Mouse (Mus musculus): ENCODE results near the gene Shld2. TPM values are rescaled to one million over a fixed set of nuclear protein-coding genes. Genes with fewer than 3 reads are reported as not detected.
A peak's percentile ranks its signal among the peaks of the same experiment; 100 is the strongest.

Shld2 gene
- polyA plus RNA-seq (2015; fragmentation: Nextera tagmentation; extraction: Ambion mirVana): 6.4 and 7.2 TPM in 2 replicates

DNA sequence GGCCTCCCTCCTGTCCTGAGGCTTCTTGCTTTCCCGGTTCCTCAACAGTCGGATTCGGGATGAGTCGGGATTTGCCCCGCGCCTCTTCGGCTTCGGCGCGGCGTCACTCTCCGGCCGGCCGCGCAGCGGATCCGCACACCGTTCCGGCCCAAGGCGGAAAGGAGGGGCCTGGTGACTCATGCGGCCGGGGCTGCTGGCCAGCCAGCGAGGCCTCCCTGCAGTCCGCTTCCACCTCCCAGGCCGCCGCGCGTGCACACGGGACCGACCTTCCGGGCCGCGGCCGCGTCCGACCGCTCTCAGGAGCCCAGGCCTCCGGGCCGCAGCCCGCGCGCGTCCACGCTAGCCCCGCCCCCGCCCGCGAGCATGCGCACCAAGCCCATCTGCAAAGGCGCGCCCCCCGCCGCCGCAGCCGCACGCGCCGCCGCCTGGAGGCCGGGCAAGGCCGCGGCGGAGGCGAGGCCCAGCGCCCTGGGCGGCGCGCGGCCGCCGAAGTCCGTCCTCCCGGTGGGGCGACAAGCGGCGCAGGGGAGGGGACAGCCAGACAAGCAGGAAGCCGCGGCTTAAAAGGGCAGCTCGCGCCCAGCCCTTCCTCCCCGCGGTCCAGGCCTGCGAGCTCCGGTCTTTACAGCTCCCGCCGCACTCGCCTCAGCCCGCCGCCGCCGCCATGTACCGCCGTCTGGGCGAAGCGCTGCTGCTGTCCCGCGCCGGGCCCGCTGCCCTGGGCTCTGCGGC, at the start of gene Shld2, which contains the start of gene Glud1:
Gene Shld2 (minus strand): TSS at position 260 of the 732 bp plus-strand sequence.
Gene Glud1 (plus strand): TSS at position 494 of the 732 bp plus-strand sequence.
- H3K9ac ChIP-seq (replicated peaks): peak within 1 kb of the TSS; percentile 96
- under 1% methylated on average over 46 of the region's 100 CpGs for WGBS
- H3K4me2 ChIP-seq (replicated peaks): peak within 1 kb of the TSS; percentile 82
- peak within 1 kb of the TSS; percentile 97 for H3K4me3 ChIP-seq (replicated peaks)
- no peaks in the 10 kb centered on the region for H3K9me3 ChIP-seq
- no peaks in the 10 kb centered on the region for H3K36me3 ChIP-seq
- peaks cover 32% of the 10 kb centered on the region for H3K4me1 ChIP-seq (replicated peaks)
- H3K27me3 ChIP-seq: no peaks in the 10 kb centered on the region
- H3K27ac ChIP-seq: peak within 1 kb of the TSS; percentile 97
- peak; percentile 97 for ATAC-seq

DNA sequence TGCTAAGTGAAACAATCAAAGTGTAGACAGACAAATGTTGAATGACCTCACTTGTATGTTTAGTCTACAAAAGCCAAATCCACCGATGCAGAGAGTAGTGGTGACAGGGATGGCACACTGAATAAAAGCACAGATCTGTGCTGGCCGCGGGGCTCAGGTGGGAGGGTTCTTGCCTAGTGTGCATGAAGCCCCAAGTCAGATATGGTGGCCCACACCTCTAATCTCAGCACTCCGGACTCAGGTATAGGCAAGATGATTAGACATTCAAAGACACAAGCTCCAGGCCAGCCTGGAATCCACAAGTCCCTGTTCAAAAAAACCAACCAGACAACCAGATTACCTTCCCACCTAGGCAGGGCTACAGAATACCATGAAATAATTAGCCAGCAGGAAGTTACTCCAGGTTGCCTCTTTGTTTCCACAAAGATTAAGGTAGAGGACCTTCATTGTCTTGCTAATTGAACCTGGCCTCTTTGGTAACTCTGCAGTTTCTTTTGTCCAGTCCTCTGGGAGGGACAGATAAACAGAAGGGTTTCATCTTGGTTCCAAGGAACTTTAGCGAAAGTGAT, 49.5 kb upstream of the Shld2 start:
- peaks cover 12% of the 10 kb centered on the region for H3K4me1 ChIP-seq (replicated peaks)
- no peak overlapping the region for H3K4me3 ChIP-seq (replicated peaks)
- H3K4me2 ChIP-seq (replicated peaks): no peak overlapping the region
- H3K27ac ChIP-seq: no peak overlapping the region
- ATAC-seq: no peak
- no peaks in the 10 kb centered on the region for H3K9me3 ChIP-seq
- H3K9ac ChIP-seq (replicated peaks): no peak overlapping the region
- no peaks in the 10 kb centered on the region for H3K27me3 ChIP-seq
- WGBS: 39% methylated on average over 5 of the region's 5 CpGs
- no peaks in the 10 kb centered on the region for H3K36me3 ChIP-seq

DNA sequence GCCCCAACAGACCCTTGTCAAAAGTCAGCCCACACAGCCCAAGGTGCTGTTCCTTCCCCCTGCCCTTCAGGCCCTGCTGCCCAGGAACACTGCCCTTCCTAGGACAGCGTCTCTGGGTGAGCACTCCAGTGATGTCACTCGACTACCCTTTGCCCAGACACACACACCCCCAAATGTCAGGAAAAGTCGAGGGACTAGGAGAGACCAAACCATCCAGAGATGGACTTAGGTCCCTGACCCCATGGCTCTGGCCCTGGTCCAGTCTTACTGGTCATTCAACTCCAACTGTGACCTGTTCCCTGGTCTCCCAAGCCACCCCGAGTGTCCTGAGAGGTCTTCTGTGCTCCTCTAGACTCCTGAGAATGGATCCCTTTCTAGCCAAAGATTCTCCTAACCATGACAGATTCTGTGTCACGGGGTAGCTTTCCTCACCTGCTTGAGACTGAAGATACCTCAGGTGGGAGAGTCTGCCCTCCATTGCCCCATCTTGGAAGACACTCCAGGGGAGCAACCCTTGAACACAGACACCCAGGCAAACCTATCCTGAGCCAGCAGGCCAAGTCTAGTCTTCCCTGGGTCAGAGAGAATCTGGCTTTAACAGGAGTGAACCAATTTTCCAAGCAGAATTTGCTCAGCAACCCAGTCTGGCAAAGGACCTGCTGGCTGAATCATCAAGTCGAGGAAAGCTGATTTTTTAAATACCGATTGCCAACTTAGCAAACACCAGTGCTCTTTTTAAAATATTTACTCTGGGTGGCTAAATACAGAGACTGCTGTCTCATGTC, 47.6 kb upstream of the Shld2 start:
- Histone ChIP-seq H3K36me3 (no peaks in the 10 kb centered on the region), H3K4me1 (replicated peaks) (no peaks in the 10 kb centered on the region), H3K27me3 (no peaks in the 10 kb centered on the region), H3K9me3 (no peaks in the 10 kb centered on the region), H3K4me2 (replicated peaks) (no peak overlapping the region), H3K9ac (replicated peaks) (no peak overlapping the region), H3K27ac (no peak overlapping the region), H3K4me3 (replicated peaks) (no peak overlapping the region)
- no peak for ATAC-seq
- 87% methylated on average over 7 of the region's 7 CpGs for WGBS

DNA sequence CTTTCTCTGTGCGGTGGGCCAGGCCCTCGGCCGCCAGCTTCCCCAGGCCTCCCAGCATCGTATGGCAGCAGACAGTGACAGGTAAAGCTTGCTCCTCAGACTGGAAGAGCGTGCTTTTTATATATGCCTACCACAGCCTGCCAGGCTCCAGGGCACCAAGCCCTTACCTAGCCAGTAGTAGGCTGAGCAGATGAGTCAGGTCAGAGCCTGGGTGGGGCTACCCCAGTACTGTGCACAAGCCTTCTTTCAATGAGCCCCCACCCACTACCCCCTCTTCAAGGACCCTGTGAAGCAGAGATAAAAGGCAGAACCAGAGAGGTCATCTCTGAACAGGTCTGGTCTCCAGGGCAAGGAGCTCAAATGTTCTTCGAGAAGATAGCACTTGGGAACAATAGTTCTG, 45.0 kb upstream of the Shld2 start, which contains the start of gene Fam25c:
Gene Fam25c (minus strand): TSS at position 133 of the 400 bp plus-strand sequence.
- Histone ChIP-seq H3K36me3 (no peaks in the 10 kb centered on the region), H3K27ac (no peak within 1 kb of the TSS), H3K9me3 (no peaks in the 10 kb centered on the region), H3K27me3 (no peaks in the 10 kb centered on the region), H3K4me3 (replicated peaks) (no peak within 1 kb of the TSS), H3K9ac (replicated peaks) (no peak within 1 kb of the TSS), H3K4me1 (replicated peaks) (no peaks in the 10 kb centered on the region), H3K4me2 (replicated peaks) (no peak within 1 kb of the TSS)
- WGBS: 87% methylated on average over 6 of the region's 6 CpGs
- ATAC-seq: no peak

DNA sequence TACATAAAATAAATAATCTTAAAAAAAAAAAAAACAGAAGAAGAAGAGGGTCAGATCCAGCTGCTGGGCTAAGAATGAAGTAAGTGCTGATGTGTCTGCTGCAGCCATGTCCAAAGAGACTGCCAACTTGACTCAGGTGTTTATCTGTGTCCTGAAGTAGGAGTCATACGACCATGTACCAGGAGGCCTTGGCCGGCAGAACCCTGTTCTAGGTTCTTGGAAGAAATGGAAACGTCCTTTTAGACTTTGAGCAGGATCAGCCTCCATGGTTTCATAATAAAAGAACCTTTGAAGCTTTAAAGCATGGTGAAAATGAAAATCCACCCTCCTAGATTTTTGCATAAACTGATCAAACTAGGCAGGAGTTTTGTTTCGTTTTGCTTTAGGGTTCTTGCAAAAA, 44.2 kb upstream of the Shld2 start:
- Histone ChIP-seq H3K9ac (replicated peaks) (no peak overlapping the region), H3K36me3 (no peaks in the 10 kb centered on the region), H3K4me1 (replicated peaks) (no peaks in the 10 kb centered on the region), H3K27ac (no peak overlapping the region), H3K27me3 (no peaks in the 10 kb centered on the region), H3K4me3 (replicated peaks) (no peak overlapping the region), H3K4me2 (replicated peaks) (no peak overlapping the region), H3K9me3 (no peaks in the 10 kb centered on the region)
- no peak for ATAC-seq
- 84% methylated on average over 4 of the region's 4 CpGs for WGBS

DNA sequence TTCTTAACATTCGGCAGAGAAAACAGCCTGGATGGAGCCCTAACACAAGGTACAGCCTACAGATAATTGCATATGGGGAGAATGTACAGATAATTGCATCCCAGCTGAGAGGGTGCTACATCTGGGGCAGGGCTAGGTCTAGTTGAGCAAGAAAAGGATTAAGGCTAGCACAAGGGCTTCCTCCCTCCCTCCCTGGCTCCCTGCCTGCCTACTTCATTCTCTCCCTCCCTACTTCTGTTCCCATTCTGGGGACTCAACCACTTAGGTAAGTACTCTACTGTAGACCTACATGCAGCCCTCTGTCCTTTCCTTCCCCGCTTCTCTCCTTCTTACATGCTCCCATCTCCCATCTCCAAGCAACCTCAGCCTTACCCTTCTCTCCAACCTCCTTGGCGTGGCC, 43.0 kb upstream of the Shld2 start:
- no peak for ATAC-seq
- Histone ChIP-seq H3K27me3 (no peaks in the 10 kb centered on the region), H3K4me1 (replicated peaks) (no peaks in the 10 kb centered on the region), H3K4me2 (replicated peaks) (no peak overlapping the region), H3K27ac (no peak overlapping the region), H3K9me3 (no peaks in the 10 kb centered on the region), H3K4me3 (replicated peaks) (no peak overlapping the region), H3K9ac (replicated peaks) (no peak overlapping the region), H3K36me3 (no peaks in the 10 kb centered on the region)
- 87% methylated on average over 3 of the region's 3 CpGs for WGBS

DNA sequence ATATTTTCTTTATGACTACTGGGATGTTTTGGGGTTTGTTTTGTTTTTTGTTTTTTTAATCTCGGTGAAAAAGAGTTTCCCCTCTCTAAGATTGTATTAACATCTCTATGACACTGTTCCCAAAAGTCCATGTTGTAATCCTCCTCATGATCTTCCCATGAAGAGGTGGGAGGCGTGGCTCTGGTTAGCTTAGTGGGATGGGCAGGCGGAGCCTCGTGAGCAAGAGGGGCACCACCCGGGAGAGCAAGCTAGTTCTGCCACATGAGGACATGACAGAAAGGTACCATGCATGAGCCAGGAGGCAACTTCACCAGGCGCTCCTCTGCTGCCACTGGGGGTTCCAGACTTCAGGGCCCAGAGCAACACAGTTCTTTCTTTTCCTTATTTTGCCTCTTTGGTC, 42.2 kb upstream of the Shld2 start:
- no peak for ATAC-seq
- Histone ChIP-seq H3K27me3 (no peaks in the 10 kb centered on the region), H3K4me2 (replicated peaks) (no peak overlapping the region), H3K9me3 (no peaks in the 10 kb centered on the region), H3K4me3 (replicated peaks) (no peak overlapping the region), H3K27ac (no peak overlapping the region), H3K36me3 (no peaks in the 10 kb centered on the region), H3K9ac (replicated peaks) (no peak overlapping the region), H3K4me1 (replicated peaks) (no peaks in the 10 kb centered on the region)
- WGBS: 62% methylated on average over 6 of the region's 6 CpGs

DNA sequence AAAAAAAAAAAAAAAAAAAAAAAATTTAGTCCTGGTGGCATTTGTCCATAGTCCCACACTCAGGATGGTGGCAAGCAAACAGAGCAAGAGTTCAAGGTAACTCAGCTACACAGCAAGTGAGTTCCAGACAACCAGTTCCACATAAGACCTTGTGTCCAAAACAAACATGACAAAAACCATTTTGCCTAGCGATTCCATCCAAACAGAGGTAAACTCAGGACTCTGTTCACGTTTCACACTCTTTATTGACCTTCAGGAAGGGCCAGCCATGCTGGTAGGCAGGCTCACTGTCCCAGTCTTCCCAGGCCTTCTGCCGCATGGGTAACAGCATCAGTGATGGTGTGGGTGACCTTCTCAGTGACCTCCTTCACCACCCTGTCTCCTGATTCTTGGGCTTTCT, 41.4 kb upstream of the Shld2 start:
- H3K4me1 ChIP-seq (replicated peaks): no peaks in the 10 kb centered on the region
- H3K4me2 ChIP-seq (replicated peaks): no peak overlapping the region
- no peaks in the 10 kb centered on the region for H3K9me3 ChIP-seq
- ATAC-seq: no peak
- no peak overlapping the region for H3K27ac ChIP-seq
- no peak overlapping the region for H3K9ac ChIP-seq (replicated peaks)
- no peaks in the 10 kb centered on the region for H3K27me3 ChIP-seq
- H3K4me3 ChIP-seq (replicated peaks): no peak overlapping the region
- no peaks in the 10 kb centered on the region for H3K36me3 ChIP-seq
- 69% methylated on average over 3 of the region's 3 CpGs for WGBS

DNA sequence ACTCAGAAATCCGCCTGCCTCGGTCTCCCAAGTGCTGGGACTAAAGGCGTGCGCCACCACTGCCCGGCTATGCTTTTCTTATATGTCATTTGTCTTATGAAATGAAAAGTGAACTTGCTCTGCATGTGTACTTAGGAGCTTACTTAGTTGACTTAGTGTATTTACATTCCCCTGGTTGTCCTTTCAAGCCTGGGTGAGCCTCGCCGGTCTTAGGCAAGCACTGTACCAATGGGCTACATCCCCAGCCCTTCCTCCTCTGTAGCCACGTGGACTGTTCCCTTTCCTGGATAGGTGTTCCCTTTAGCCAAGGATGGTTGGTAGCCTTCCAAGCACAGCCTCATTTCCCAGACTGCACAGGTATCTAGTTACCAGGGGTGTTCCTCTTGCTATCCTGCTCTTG, 38.7 kb upstream of the Shld2 start:
- Histone ChIP-seq H3K36me3 (peaks cover 8% of the 10 kb centered on the region; the same call in 1 of the 2 replicates), H3K9ac (replicated peaks) (no peak overlapping the region), H3K9me3 (no peaks in the 10 kb centered on the region), H3K4me1 (replicated peaks) (no peaks in the 10 kb centered on the region), H3K27ac (no peak overlapping the region), H3K27me3 (no peaks in the 10 kb centered on the region), H3K4me3 (replicated peaks) (no peak overlapping the region), H3K4me2 (replicated peaks) (no peak overlapping the region)
- ATAC-seq: no peak
- WGBS: 84% methylated on average over 8 of the region's 8 CpGs

DNA sequence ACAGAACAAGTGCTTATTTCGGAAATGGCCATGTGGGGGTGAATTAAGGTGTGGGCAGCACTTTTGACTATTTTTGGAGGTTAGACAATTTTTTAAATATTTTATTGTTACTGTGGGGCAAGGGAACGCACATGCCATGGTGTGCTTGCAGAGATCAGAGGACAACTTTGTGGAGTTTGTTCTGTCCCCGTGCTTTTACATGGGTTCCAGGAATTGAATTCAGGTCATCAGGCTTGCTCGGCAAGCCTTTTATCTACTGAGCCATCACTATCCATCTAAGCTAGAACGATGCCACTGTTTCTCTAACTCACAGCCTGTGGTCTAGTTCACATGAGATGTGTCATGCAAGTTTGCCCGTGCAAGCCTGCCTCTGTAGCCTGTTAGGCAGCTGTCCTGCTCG, 38.0 kb upstream of the Shld2 start:
- Histone ChIP-seq H3K27ac (no peak overlapping the region), H3K36me3 (peaks cover 11% of the 10 kb centered on the region), H3K27me3 (no peaks in the 10 kb centered on the region), H3K4me3 (replicated peaks) (no peak overlapping the region), H3K4me1 (replicated peaks) (no peaks in the 10 kb centered on the region), H3K4me2 (replicated peaks) (no peak overlapping the region), H3K9me3 (no peaks in the 10 kb centered on the region), H3K9ac (replicated peaks) (no peak overlapping the region)
- WGBS: 85% methylated on average over 7 of the region's 7 CpGs
- ATAC-seq: no peak

DNA sequence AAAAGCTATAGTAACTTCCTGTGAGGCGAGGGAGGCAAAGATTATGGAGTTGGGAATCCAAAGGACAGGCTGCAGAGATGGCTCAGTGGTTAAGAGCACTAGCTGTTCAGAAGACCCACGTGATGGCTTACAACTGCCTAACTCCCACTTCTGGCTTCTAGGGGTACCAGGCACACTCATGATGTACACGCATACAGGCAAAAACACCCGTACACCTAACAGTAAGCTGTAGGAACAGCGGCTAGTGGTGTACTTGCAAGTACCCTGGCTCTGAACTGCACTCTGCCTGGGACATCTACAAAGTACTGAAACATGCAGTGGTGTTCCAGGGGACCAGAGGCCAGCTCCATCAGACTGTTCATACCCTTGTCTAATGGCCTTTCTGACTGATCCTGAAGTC, 36.8 kb upstream of the Shld2 start:
- Histone ChIP-seq H3K4me2 (replicated peaks) (no peak overlapping the region), H3K4me3 (replicated peaks) (no peak overlapping the region), H3K9me3 (no peaks in the 10 kb centered on the region), H3K4me1 (replicated peaks) (no peaks in the 10 kb centered on the region), H3K9ac (replicated peaks) (no peak overlapping the region), H3K27me3 (no peaks in the 10 kb centered on the region), H3K36me3 (peaks cover 23% of the 10 kb centered on the region), H3K27ac (no peak overlapping the region)
- WGBS: 97% methylated on average over 5 of the region's 5 CpGs
- no peak for ATAC-seq
